Mouse (Mus musculus): ENCODE data around the gene Pla2g15.

The Pla2g15 gene

DNA sequence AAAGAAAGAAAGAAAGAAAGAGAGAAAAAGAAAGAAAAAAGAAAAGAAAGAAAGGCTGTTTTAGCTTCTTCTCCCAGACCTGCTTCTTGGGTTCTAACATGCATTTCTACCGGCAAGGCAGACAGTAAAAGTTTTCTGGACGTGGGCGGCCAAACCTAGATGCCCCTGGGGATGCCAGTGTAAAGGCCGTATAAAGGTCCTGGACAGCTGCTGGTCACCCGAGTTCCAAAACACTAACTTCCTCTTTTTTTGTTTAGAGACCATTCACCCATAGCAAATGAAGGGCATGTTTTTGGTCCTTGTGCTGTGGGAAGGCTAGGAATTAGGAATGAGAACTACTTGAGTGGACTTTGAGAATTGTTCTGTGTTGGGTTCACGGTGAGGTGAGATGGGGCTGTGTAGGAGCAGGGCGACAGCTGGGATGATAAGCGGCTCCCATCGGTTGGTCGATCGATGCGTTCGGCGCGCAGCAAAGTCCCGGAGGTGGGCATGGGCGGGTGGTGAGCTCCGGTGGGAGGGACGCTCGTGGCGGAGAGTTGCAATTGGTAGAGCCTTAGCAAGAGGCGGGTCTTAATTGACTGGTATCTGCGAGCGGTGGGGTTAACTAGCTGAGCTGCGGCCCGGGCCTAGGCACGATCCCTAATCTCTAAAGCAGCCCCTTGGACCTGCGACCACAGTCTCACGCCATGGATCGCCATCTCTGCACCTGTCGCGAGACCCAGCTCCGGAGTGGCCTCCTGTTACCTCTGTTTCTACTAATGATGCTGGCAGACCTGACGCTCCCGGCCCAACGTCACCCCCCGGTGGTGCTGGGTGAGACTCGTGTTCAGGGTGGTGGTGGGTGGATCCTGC is at the start of gene Pla2g15:
Gene Pla2g15 (plus strand): TSS at position 599 of the 852 bp plus-strand sequence.
- peak; percentile 93 for DNase-seq (ENCODE audit: low spot score)

- no peak for DNase-seq (ENCODE audit: low spot score)
Measured at GRCm38 (mm10) chr8:106102321-106102720, 47.9 kb upstream of the Pla2g15 start.

- DNase-seq (ENCODE audit: low spot score) = no peak
Measured at GRCm38 (mm10) chr8:106103888-106104287, 46.3 kb upstream of the Pla2g15 start.

DNA sequence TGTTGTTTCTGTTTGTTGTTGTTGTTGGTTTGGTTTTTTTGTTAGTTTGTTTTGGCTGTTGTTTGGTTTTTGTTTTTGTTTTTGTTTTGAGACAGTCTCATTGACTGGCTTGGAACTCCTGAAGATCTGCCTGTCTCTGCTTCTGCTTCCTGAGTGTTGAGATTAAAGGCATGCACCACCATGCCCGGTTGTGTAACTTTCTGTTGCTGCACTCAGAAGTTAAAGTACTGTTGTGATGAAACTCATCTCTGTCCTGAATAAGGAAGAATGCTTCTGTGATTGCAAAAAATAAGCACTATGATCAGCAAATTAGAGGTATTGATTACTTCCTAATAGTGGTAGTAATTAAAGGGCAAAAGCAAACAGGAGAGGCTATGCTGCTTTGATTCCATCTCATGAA is 44.0 kb upstream of the Pla2g15 start:
- DNase-seq (ENCODE audit: low spot score) = no peak

GRCm38 (mm10) chr8:106108080-106108479 is 42.1 kb upstream of the Pla2g15 start:
- DNase-seq (ENCODE audit: low spot score) = no peak

DNA sequence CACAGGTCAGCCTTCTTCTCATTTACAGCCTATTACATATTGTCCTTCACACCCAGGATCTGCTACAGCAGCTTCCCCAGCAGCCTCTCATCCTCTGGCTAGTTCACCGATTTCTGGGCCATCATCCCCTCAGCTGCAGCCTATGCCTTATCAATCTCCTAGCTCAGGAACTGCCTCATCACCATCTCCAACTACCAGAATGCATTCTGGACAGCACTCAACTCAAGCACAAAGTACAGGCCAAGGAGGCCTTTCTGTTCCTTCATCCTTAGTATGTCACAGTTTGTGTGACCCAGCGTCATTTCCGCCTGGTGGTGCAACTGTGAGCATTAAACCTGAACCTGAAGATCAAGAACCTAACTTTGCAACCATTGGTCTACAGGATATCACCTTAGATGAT is 41.5 kb upstream of the Pla2g15 start:
- no peak for DNase-seq (ENCODE audit: low spot score)

DNA sequence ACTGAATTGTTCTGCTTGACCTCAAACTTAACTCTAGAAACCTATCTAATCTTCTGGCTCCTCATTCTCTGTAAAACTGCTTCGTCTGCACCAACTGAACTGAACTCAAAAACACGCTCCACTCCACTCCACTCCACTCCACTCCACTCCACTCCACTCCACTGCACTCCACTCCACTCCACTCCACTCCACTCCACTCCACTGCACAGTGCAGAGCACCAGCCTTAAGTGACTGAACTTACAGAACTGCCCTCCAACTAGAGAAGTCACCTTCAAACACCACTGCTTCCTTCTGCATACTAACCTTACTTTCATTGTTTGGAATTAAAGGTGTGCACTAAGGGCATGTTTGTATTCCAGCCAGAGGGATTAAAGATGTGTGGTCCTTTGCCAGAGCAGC is 38.2 kb upstream of the Pla2g15 start:
- no peak for DNase-seq (ENCODE audit: low spot score)

GRCm38 (mm10) chr8:106112514-106112913 is 37.7 kb upstream of the Pla2g15 start:
- DNase-seq (ENCODE audit: low spot score) = no peak

DNA sequence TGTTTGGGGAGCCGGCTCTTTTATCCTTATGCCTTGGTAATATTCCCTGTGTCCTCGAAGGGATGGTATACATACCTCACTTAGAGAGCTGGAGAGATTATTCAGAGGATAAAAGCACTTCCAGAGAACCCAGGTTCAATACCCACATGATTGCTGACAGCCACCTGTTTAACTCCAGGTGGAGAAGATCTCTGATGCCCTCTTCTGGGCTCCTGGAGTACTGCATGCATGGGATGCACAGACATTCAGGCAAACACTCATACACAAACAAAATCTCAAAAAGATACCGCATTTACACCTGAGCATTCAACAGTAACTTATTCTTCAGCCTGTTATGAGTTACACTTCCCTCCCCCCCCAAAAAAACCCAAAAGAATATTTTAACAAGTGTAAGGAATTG is 34.3 kb upstream of the Pla2g15 start:
- DNase-seq (ENCODE audit: low spot score) = no peak

- DNase-seq (ENCODE audit: low spot score) = no peak
Measured at GRCm38 (mm10) chr8:106123443-106123842, 26.8 kb upstream of the Pla2g15 start.

- no peak for DNase-seq (ENCODE audit: low spot score)
Measured at GRCm38 (mm10) chr8:106126055-106126454, 24.1 kb upstream of the Pla2g15 start.

- DNase-seq (ENCODE audit: low spot score) = no peak
Measured at GRCm38 (mm10) chr8:106127054-106127453, 23.1 kb upstream of the Pla2g15 start.

- no peak for DNase-seq (ENCODE audit: low spot score)
Measured at GRCm38 (mm10) chr8:106127882-106128410, 22.3 kb upstream of the Pla2g15 start.

GRCm38 (mm10) chr8:106129232-106129930 is 20.8 kb upstream of the Pla2g15 start:
- DNase-seq (ENCODE audit: low spot score) = no peak

GRCm38 (mm10) chr8:106129997-106130396 is 20.2 kb upstream of the Pla2g15 start:
- DNase-seq (ENCODE audit: low spot score) = no peak

DNA sequence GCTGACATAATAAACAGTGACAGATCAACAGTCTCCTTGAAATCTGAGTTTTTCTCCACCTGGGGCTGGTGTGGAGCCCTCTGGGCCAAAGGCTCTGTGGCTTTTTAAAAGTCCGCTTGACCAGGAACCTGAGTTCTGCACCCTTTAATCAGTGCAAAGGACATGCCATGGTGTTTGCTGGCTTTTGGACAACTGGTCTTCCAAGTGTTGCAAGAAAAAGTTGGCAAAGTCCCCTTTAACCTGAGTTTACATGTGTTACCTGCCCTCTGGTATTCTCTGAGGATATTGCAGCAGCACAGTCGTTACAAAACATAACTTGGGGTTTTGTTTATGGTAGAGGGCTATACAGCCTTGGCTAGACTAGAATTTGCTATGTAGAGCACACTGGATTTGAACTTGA is 19.7 kb upstream of the Pla2g15 start:
- DNase-seq (ENCODE audit: low spot score) = no peak

DNA sequence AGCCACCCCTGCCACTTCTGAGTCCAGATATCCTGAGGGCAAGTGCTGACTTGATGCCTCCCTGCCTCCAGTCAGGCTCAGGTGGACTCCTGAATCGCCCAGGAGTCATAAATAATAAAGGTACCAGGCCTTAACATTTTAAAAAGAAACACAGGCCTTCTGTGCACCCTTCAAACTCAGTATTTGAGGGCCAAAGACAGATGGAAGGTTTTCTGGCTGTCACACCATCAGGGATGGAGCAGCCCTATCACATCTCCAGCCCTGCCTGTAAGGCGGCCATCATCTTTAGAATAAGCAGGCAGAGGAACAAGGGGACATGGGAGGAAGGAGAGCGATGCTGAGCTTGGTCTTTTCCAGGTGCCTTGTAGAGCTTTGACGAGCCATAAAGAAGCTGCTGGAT is 19.2 kb upstream of the Pla2g15 start:
- DNase-seq (ENCODE audit: low spot score) = no peak

- no peak for DNase-seq (ENCODE audit: low spot score)
Measured at GRCm38 (mm10) chr8:106131488-106132222, 18.5 kb upstream of the Pla2g15 start.

DNA sequence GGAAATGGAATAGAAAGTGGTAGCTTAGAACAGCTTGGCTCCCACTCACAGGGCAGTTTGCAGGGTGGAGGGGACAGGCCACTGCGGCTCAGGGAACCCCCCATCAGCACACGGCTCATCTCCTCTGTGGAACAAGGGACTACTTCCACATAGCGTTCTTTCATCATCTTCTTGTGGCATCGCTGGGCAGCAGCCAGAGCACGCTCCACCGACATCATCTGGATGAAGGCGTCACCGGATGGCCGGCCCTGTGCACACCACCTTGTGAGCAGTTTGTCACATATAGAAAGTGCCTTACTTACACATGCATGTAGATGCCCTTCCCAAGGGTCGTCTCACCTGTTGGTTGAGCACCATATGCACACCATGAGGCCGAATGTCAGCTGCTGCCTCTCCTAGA is 17.8 kb upstream of the Pla2g15 start:
- DNase-seq (ENCODE audit: low spot score) = no peak

- no peak for DNase-seq (ENCODE audit: low spot score)
Measured at GRCm38 (mm10) chr8:106133526-106133925, 16.7 kb upstream of the Pla2g15 start.

GRCm38 (mm10) chr8:106133946-106134345 is 16.3 kb upstream of the Pla2g15 start:
- no peak for DNase-seq (ENCODE audit: low spot score)
